Mouse (Mus musculus): ENCODE measurements around the gene Ndufb3. TPM values are rescaled to one million over a fixed set of nuclear protein-coding genes. Genes with fewer than 3 reads are reported as not detected.

The Ndufb3 gene
- 171 TPM for polyA plus RNA-seq (2014; fragmentation: Illumina TruSeq; extraction: RNeasy Lipid Tissue Mini Kit (QIAGEN cat#74804); ENCODE audit: insufficient read depth, low read depth, low replicate concordance)

DNA sequence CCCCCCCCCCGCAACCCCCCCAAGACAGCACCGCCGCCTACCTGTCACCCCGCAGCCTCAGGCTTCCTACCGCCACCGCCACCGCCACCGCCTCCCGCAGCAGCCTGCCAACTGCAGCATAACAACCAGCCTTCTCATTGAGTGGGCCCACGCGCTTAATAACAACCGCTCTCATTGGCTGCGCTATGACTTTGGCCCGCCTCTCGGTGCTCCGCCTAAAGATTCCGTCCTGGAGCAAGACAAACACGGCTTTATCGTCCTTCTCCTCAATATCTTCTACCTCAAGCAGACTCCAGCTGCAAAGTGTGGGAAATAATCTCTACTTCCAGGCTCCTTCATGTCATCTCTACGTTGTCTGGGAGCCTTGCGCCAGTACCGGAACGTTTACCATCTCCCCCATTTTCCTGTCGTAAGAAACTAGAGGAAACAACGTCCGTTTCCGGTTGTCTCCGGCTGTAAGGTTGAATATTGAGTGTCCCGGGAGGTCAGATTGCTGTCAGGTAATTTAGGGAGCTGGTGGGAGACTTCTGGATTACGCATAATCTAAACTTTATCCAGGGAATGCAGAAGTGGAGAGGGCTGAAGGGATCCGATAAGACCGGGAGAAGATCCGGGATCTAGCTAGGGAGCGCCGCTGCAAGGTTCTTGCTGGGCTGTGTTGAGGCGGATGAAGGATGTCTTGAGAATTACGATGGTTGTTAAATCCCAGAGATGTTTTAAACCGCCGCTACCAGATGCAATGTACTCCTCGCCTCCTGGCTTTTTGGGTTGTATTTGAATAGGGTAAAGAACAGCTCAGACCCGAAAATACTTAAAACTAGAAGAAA lies at the start of gene Ndufb3, which contains the start of gene Fam126b:
TSS of gene Ndufb3 (plus strand) at position 214 of the 827 bp plus-strand sequence.
TSS of gene Fam126b (minus strand) at position 153 of the 827 bp plus-strand sequence.

Other genes starting within 250 kb of the Ndufb3 start
- 61.7 TPM for gene Bzw1, start 193.5 kb upstream of the Ndufb3 start, polyA plus RNA-seq (2014; fragmentation: Illumina TruSeq; extraction: RNeasy Lipid Tissue Mini Kit (QIAGEN cat#74804); ENCODE audit: insufficient read depth, low read depth, low replicate concordance)
- 158 TPM for gene Clk1, start 162.3 kb upstream of the Ndufb3 start, polyA plus RNA-seq (2014; fragmentation: Illumina TruSeq; extraction: RNeasy Lipid Tissue Mini Kit (QIAGEN cat#74804); ENCODE audit: insufficient read depth, low read depth, low replicate concordance)
- gene Nif3l1, start 141.2 kb upstream of the Ndufb3 start, polyA plus RNA-seq (2014; fragmentation: Illumina TruSeq; extraction: RNeasy Lipid Tissue Mini Kit (QIAGEN cat#74804); ENCODE audit: insufficient read depth, low read depth, low replicate concordance) = 10.8 TPM
- gene Ppil3, start 140.9 kb upstream of the Ndufb3 start, polyA plus RNA-seq (2014; fragmentation: Illumina TruSeq; extraction: RNeasy Lipid Tissue Mini Kit (QIAGEN cat#74804); ENCODE audit: insufficient read depth, low read depth, low replicate concordance) = 32.7 TPM
- 7.2 TPM for gene Orc2, start 81.3 kb upstream of the Ndufb3 start, polyA plus RNA-seq (2014; fragmentation: Illumina TruSeq; extraction: RNeasy Lipid Tissue Mini Kit (QIAGEN cat#74804); ENCODE audit: insufficient read depth, low read depth, low replicate concordance)
- 5.3 TPM for gene Fam126b, start 61 bp upstream of the Ndufb3 start, polyA plus RNA-seq (2014; fragmentation: Illumina TruSeq; extraction: RNeasy Lipid Tissue Mini Kit (QIAGEN cat#74804); ENCODE audit: insufficient read depth, low read depth, low replicate concordance)
- 0.15 TPM for gene Als2cr12, start 109.6 kb downstream of the Ndufb3 start, polyA plus RNA-seq (2014; fragmentation: Illumina TruSeq; extraction: RNeasy Lipid Tissue Mini Kit (QIAGEN cat#74804); ENCODE audit: insufficient read depth, low read depth, low replicate concordance)
- gene Cflar, start 125.1 kb downstream of the Ndufb3 start, polyA plus RNA-seq (2014; fragmentation: Illumina TruSeq; extraction: RNeasy Lipid Tissue Mini Kit (QIAGEN cat#74804); ENCODE audit: insufficient read depth, low read depth, low replicate concordance) = 34.1 TPM
- 19.7 TPM for gene Casp8, start 209.0 kb downstream of the Ndufb3 start, polyA plus RNA-seq (2014; fragmentation: Illumina TruSeq; extraction: RNeasy Lipid Tissue Mini Kit (QIAGEN cat#74804); ENCODE audit: insufficient read depth, low read depth, low replicate concordance)

Measured in lung, adult 10 weeks (tissue).